ENCODE assay signal across 9 mouse cellular contexts in genomic region chr2:153446017-153446408, GRCm38 (mm10). TPM values are rescaled to one million over a fixed set of nuclear protein-coding genes. Genes with fewer than 3 reads are reported as not detected.
DNase-seq lines count a peak whose midpoint lies in the region; ATAC-seq lines count a peak whose summit lies in the region.
"Had no signal": no experiment of that assay in that cellular context is flagged by ENCODE, and none has a peak within 500 bp of the region (broad histone marks: within the 10 kb centered on the region; RNA-seq: fewer than 3 reads in every experiment).

No protein-coding gene starts in this region.

- ATAC-seq in embryonic facial prominence, embryonic 12.5 days (ENCODE audit: insufficient number of reproducible peaks, insufficient read depth, low FRiP score, low TSS enrichment) = no peak

- H3K27ac ChIP-seq in embryonic facial prominence, embryonic 12.5 days = peak overlapping the region; percentile 97

- H3K9ac ChIP-seq in embryonic facial prominence, embryonic 12.5 days = peak overlapping the region; percentile 90

- peak; percentile 61 for DNase-seq in adrenal gland, postnatal 10 days
- no peak for DNase-seq in adrenal gland, adult 18-20 months (ENCODE audit: low spot score in 2 of 2)
- peak; percentile 81 for DNase-seq in Muller cell, postnatal 12 days (ENCODE audit: inconsistent ontology term)
- peak; percentile 63 for DNase-seq in heart, postnatal 4 days
- peak; percentile 60 to 82 for DNase-seq in layer of hippocampus, postnatal 14 days (ENCODE audit: low spot score in 2 of 2)
- DNase-seq in lung, postnatal 36 days = peak; percentile 86
- DNase-seq in right cerebral cortex, postnatal 10 days (ENCODE audit: low spot score in 2 of 2) = peak; percentile 72 to 77

- H3K4me1 ChIP-seq in embryonic facial prominence, embryonic 12.5 days = peaks cover 29% of the 10 kb centered on the region

- peak overlapping the region; percentile 94 for H3K4me3 ChIP-seq in embryonic facial prominence, embryonic 12.5 days

- H3K9me3 ChIP-seq in embryonic facial prominence, embryonic 12.5 days = no peaks in the 10 kb centered on the region

- H3K4me2 ChIP-seq in embryonic facial prominence, embryonic 12.5 days (replicated peaks) = peak overlapping the region; percentile 85

- WGBS in embryonic facial prominence, embryonic 12.5 days = under 1% methylated on average over 8 of the region's 8 CpGs

- H3K27me3 ChIP-seq in embryonic facial prominence, embryonic 12.5 days = no peaks in the 10 kb centered on the region

- H3K36me3 ChIP-seq in embryonic facial prominence, embryonic 12.5 days = no peaks in the 10 kb centered on the region

RNA-seq across cellular contexts. Expression of gene 4930404H24Rik, which starts 46.6 kb away (rescaled TPM):
- total RNA-seq in adrenal gland, postnatal 10 days (2021) = not detected
- not detected for total RNA-seq in adrenal gland, adult 18-20 months (2021)
- not detected in 2 replicates for polyA plus RNA-seq in embryonic facial prominence, embryonic 12.5 days (2016; fragmentation: Nextera tagmentation; extraction: Ambion mirVana)
- total RNA-seq in heart, postnatal 4 days (2021) = not detected
- total RNA-seq in layer of hippocampus, postnatal 14 days (2021) = not detected
- polyA plus RNA-seq: C2C12 had no signal

Comparison
In these comparisons a context has a peak if more than half of its experiments do, and no peak if none do; other contexts are left out.
1. DNase-seq: peak in adrenal gland, postnatal 10 days (single experiment), Muller cell, postnatal 12 days (single experiment), heart, postnatal 4 days (single experiment), layer of hippocampus, postnatal 14 days (2 of 2), lung, postnatal 36 days (single experiment) and right cerebral cortex, postnatal 10 days (2 of 2); none in adrenal gland, adult 18-20 months (0 of 2).